Mouse (Mus musculus) forebrain, embryonic 14.5 days (tissue): ENCODE data around the gene Tst. TPM values are rescaled to one million over a fixed set of nuclear protein-coding genes. Genes with fewer than 3 reads are reported as not detected.
A peak's percentile ranks its signal among the peaks of the same experiment; 100 is the strongest.

Experiments
- ATAC-seq: fragments of 200-750 bp; cut with Nextera tagmentation; 2 replicates; pipeline ENCODE4 v1.8.0; 2017; ENCODE audit warnings: mild to moderate bottlenecking, moderate library complexity
- DNase-seq: peaks from one replicate; pipeline ENCODE4 v3.0.0-alpha.2; 2015; ENCODE audit warnings: low spot score
- H3K27ac ChIP-seq: fragments of 300-500 bp; sonication (generic); 2 replicates; pipeline ENCODE4 v1.5.1; 2014; ENCODE audit warnings: low read depth, mild to moderate bottlenecking, control low read depth, low read length, moderate library complexity
- H3K27me3 ChIP-seq: fragments of 300-500 bp; sonication (generic); replicated peaks from 2 replicates; pipeline ENCODE4 v1.6.1; 2014; ENCODE audit warnings: low read length, control low read depth, mixed read lengths; ENCODE audit not compliant: control insufficient read depth, insufficient read depth
- H3K36me3 ChIP-seq: fragments of 300-500 bp; sonication (generic); 2 replicates; pipeline ENCODE4 v1.6.1; 2014; ENCODE audit warnings: low read length, control low read depth; ENCODE audit not compliant: control insufficient read depth, insufficient read depth
- H3K4me1 ChIP-seq: fragments of 300-500 bp; sonication (generic); 2 replicates; pipeline ENCODE4 v1.6.1; 2014; ENCODE audit warnings: antibody characterized with exemption, low read length, control low read depth; ENCODE audit not compliant: control insufficient read depth, insufficient read depth
- H3K4me2 ChIP-seq: fragments of 300-500 bp; sonication (generic); 2 replicates; pipeline ENCODE4 v1.6.1; 2014; ENCODE audit warnings: mild to moderate bottlenecking, control low read depth, low read length
- H3K4me3 ChIP-seq: fragments of 300-500 bp; sonication (generic); 2 replicates; pipeline ENCODE4 v1.5.1; 2014; ENCODE audit warnings: low read depth, low read length, control low read depth
- H3K9ac ChIP-seq: fragments of 300-500 bp; sonication (generic); 2 replicates; pipeline ENCODE4 v1.6.1; 2014; ENCODE audit warnings: mild to moderate bottlenecking, low read length, control low read depth, moderate library complexity
- H3K9me3 ChIP-seq: fragments of 300-500 bp; sonication (generic); replicated peaks from 2 replicates; pipeline ENCODE4 v1.6.1; 2016; ENCODE audit warnings: low read length, control low read depth, mixed read lengths; ENCODE audit not compliant: control insufficient read depth
- WGBS: fragments of 180-500 bp; shearing (Covaris S2); extraction: QIAGEN DNeasy Blood & Tissue Kit; methylation state at CpG from one replicate; pipeline ENCODE4 v1.1.7; 2014; 5-methylcytosine and 5-hydroxymethylcytosine counted together
- polyA plus RNA-seq: library from polyadenylated mRNA; unstranded; fragments of >200 nt; fragmentation: Nextera tagmentation; extraction: Ambion mirVana; gene quantifications from 2 replicates; pipeline ENCODE4 v1.2.1, GENCODE M21; 2014

Gene Tst
- polyA plus RNA-seq, 1 experiment from 2014 or later, result 27.4 TPM

DNA sequence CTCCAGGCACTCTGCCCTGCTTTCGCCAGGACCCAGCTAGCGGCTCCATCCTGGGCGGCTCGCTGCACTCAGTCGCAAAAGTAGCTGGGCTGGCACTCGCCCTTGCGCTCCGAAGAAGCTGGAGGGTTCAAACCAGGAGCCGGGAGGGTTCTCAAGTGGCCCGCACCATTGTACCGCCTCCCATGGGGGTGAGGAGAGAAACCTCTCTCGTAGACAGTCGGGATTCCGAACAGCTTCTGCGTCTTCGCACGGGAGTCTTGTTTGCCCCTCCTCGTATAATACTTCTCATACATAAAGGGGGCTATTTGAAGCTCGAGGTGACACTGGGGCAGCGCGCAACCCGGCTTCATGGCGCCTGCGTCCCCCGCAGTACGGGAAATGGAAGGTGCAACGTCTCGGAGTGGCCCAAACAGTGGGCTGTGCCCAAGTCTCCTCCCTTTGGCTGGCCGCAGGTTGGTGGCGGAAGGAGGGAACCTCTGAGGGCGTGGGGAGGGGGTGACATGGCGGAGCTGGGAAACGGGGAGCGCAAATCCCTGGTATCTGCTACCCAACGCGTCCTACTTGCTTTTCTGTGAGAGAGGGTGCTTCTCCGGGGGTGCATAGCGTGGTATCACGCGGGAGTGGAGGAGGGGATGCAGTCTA lies 707 bp upstream of the Tst start, which contains the start of gene Mpst:
Gene Mpst (plus strand): TSS at position 124 of the 642 bp plus-strand sequence.
- DNase-seq (peak; percentile 92), ATAC-seq (peak; percentile 90)
- under 1% methylated on average over 40 of the region's 40 CpGs for whole genome bisulfite sequencing
- Histone ChIP-seq H3K4me3 (peak within 1 kb of the TSS; percentile 57), H3K27ac (peak within 1 kb of the TSS; percentile 95), H3K9me3 (no peaks in the 10 kb centered on the region), H3K36me3 (no peaks in the 10 kb centered on the region), H3K4me2 (peak within 1 kb of the TSS; percentile 94), H3K27me3 (peaks cover 23% of the 10 kb centered on the region), H3K9ac (peak within 1 kb of the TSS; percentile 82), H3K4me1 (peaks cover 25% of the 10 kb centered on the region)

DNA sequence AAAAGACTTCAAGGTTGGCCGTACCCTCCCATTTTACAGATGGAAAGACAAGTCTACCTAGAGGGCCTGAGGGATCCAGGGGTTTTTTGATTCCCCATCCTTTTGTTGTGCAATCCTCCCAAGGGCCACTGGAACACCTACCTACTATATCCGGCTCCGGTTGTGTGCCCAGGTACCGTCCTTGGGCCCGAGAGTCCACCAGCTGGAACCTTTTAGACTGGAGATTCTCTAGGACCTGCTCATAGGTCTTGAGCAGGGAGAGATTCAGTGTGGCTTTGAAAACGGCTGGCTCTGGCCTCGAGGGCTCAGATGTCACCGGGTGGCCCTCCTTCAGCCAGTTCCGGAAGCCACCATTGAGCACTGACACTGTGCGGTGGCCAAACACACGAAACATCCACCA lies 609 bp downstream of the Tst start:
- WGBS, result 52% methylated on average over 11 of the region's 11 CpGs
- Histone ChIP-seq H3K9me3 (no peaks in the 10 kb centered on the region), H3K27me3 (peaks cover 20% of the 10 kb centered on the region), H3K4me1 (peaks cover 25% of the 10 kb centered on the region), H3K4me2 (peak overlapping the region; percentile 94), H3K4me3 (peak overlapping the region; percentile 57), H3K9ac (peak overlapping the region; percentile 82), H3K36me3 (no peaks in the 10 kb centered on the region), H3K27ac (0 out of 2 replicates have a peak overlapping the region, but pooled peaks have one; percentile 95)
- ATAC-seq, result no peak
- no peak for DNase-seq

DNA sequence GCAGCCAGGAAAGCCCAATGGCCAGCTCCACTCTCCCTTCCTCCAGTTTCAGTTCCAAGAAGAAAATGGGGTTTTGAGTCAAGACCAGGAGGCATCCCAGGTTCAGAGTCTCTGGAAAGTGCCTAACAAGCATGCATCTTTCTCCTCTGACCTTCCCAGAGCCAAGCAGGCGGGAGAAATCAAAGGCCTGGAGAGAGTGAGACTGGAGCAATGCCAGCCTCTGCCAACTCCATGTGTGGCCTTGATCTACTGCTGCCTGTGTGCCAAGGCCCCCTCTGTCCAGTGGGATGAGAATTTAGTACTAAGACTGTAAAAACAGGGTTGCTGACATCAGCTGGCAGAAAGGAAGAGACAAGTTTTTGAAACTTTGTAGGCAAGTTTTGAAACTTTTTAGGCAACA lies 1.8 kb downstream of the Tst start:
- DNase-seq (peak; percentile 68), ATAC-seq (no peak)
- Histone ChIP-seq H3K36me3 (no peaks in the 10 kb centered on the region), H3K27ac (no peak overlapping the region), H3K4me2 (no peak overlapping the region), H3K27me3 (peaks cover 8% of the 10 kb centered on the region; the same call in 1 of the 2 replicates), H3K4me3 (no peak overlapping the region), H3K9me3 (no peaks in the 10 kb centered on the region), H3K4me1 (peaks cover 22% of the 10 kb centered on the region), H3K9ac (no peak overlapping the region)
- 21% methylated on average over 1 of the region's 1 CpGs for WGBS

GRCm38 (mm10) chr15:78403301-78403741 lies 2.4 kb downstream of the Tst start:
- Histone ChIP-seq H3K9ac (no peak overlapping the region), H3K9me3 (no peaks in the 10 kb centered on the region), H3K27ac (no peak overlapping the region), H3K4me2 (no peak overlapping the region), H3K27me3 (peaks cover 3% of the 10 kb centered on the region; the same call in 1 of the 2 replicates), H3K4me3 (no peak overlapping the region), H3K4me1 (peaks cover 22% of the 10 kb centered on the region), H3K36me3 (no peaks in the 10 kb centered on the region)
- no peak for ATAC-seq
- DNase-seq, result no peak
- WGBS, result 59% methylated on average over 3 of the region's 3 CpGs

DNA sequence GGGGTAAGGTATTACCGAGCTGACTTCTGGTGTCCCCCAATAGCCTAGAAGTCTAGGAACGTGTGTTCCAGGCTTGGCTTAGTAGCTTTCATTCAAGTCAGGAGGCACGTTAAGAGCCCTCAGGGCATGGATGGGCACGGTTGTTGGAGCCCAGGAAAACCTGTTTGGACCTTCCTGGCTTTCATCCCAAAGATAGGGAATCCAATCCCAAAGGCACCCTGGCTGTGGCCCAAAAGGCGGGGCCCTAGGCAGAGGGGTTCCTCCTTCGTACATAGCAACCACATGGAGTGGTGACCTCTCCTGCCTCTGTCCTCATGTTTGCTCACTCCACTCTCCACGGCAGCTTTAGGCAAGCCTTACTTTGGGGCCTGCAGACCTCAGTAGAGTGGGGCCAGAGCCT lies 3.3 kb downstream of the Tst start:
- 70% methylated on average over 7 of the region's 7 CpGs for WGBS
- no peak overlapping the region for H3K4me2 ChIP-seq
- no peak overlapping the region for H3K27ac ChIP-seq
- ATAC-seq (no peak), DNase-seq (no peak)
- peaks cover 18% of the 10 kb centered on the region for H3K4me1 ChIP-seq
- no peaks in the 10 kb centered on the region for H3K9me3 ChIP-seq
- H3K4me3 ChIP-seq, result no peak overlapping the region
- no peaks in the 10 kb centered on the region for H3K36me3 ChIP-seq
- H3K9ac ChIP-seq, result no peak overlapping the region
- 0 out of 2 replicates have a peak, but pooled peaks cover 3% of the 10 kb centered on the region for H3K27me3 ChIP-seq

DNA sequence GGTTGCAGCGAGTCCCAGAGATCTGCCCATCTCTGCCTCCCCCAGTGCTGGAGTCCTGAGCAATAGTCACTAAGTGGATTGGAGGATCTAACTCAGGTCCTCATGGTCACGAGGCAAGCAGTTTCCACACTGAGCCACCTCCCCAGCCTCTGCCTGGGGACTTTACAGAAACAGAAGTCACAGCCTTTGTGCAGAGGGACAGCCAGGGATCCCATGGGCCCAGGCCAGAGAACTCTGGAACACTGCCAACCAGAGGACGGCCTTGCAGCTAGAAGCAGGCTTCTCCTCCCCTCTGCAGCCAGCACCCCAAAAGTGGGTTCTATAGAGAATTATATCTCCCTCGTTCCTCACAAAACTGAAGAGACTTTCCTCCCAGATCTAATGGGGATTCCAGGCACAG lies 3.8 kb downstream of the Tst start:
- H3K9ac ChIP-seq, result no peak overlapping the region
- peak; percentile 39 for DNase-seq
- no peaks in the 10 kb centered on the region for H3K36me3 ChIP-seq
- H3K27ac ChIP-seq, result no peak overlapping the region
- ATAC-seq, result no peak
- H3K9me3 ChIP-seq, result no peaks in the 10 kb centered on the region
- no peak overlapping the region for H3K4me2 ChIP-seq
- 0 out of 2 replicates have a peak, but pooled peaks cover 3% of the 10 kb centered on the region for H3K27me3 ChIP-seq
- WGBS, result 58% methylated on average over 4 of the region's 4 CpGs
- H3K4me3 ChIP-seq, result no peak overlapping the region
- H3K4me1 ChIP-seq, result peaks cover 14% of the 10 kb centered on the region

DNA sequence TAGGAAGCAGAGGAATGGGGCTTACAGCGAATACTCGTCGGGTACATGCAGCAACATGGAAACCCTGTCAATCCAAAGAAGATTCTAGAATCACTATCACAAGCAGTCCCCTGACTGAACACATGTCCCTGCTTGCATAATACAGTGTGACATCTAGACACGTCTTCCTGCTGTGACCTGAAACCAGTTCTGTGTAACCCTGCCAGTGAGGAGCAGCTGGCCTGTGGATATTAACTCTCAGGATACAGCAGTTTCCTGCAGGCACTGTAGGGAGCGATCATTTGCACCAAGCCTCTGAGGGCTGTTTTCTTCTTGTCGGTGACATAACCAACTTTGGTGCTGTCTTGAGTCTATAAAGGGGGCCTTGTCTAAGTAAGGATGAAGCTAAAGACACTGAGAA lies 4.4 kb downstream of the Tst start:
- Histone ChIP-seq H3K9me3 (no peaks in the 10 kb centered on the region), H3K27me3 (0 out of 2 replicates have a peak, but pooled peaks cover 3% of the 10 kb centered on the region), H3K4me3 (no peak overlapping the region), H3K36me3 (no peaks in the 10 kb centered on the region), H3K27ac (no peak overlapping the region), H3K4me2 (no peak overlapping the region), H3K4me1 (peaks cover 14% of the 10 kb centered on the region), H3K9ac (no peak overlapping the region)
- ATAC-seq, result no peak
- 81% methylated on average over 6 of the region's 6 CpGs for WGBS
- no peak for DNase-seq

GRCm38 (mm10) chr15:78395478-78395962 lies 10.2 kb downstream of the Tst start, which contains the start of gene Tex33:
Tex33 (minus strand) TSS chr15:78395912.
- no peaks in the 10 kb centered on the region for H3K9me3 ChIP-seq
- no peaks in the 10 kb centered on the region for H3K4me1 ChIP-seq
- ATAC-seq, result no peak
- no peaks in the 10 kb centered on the region for H3K27me3 ChIP-seq
- no peak within 1 kb of the TSS for H3K4me3 ChIP-seq
- no peak within 1 kb of the TSS for H3K9ac ChIP-seq
- DNase-seq, result no peak
- no peaks in the 10 kb centered on the region for H3K36me3 ChIP-seq
- H3K27ac ChIP-seq, result no peak within 1 kb of the TSS
- no peak within 1 kb of the TSS for H3K4me2 ChIP-seq
- WGBS, result 82% methylated on average over 8 of the region's 8 CpGs

GRCm38 (mm10) chr15:78390855-78391254 lies 14.9 kb downstream of the Tst start:
- H3K4me2 ChIP-seq, result no peak overlapping the region
- H3K4me1 ChIP-seq, result no peaks in the 10 kb centered on the region
- no peak overlapping the region for H3K27ac ChIP-seq
- ATAC-seq (no peak), DNase-seq (no peak)
- no peak overlapping the region for H3K9ac ChIP-seq
- 86% methylated on average over 3 of the region's 3 CpGs for WGBS
- H3K36me3 ChIP-seq, result no peaks in the 10 kb centered on the region
- no peaks in the 10 kb centered on the region for H3K9me3 ChIP-seq
- no peaks in the 10 kb centered on the region for H3K27me3 ChIP-seq
- H3K4me3 ChIP-seq, result no peak overlapping the region
